Comparison of ENCODE assay signal across 9 mouse cellular contexts in the genomic region with DNA sequence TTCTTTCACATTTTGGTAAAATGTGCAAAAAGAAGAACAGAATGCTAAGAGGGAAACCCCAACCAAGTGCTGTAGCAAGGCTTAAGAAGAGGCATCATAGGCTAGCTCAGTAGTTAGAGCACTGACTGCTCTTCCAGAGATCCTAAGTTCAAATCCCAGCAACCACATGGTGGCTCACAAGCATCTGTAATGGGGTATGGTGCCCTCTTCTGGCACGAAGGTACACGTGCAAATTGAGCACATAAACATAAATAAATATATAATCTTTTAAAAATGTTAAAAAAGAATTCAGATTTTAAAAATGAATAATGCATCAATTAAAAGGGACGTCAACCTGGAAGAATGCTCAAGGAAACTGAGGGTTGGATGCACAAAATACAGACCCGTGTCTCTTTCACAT.
A peak's percentile ranks its signal among the peaks of the same experiment; 100 is the strongest.
DNase-seq lines count a peak whose midpoint lies in the region; ATAC-seq and TF ChIP-seq lines count a peak whose summit lies in the region.
"Had no signal": no experiment of that assay in that cellular context is flagged by ENCODE, and none has a peak within 500 bp of the region (broad histone marks: within the 10 kb centered on the region; RNA-seq: fewer than 3 reads in every experiment).

No protein-coding gene starts in this region.

- no peak for TF ChIP-seq EP300 in stomach, postnatal 0 days (optimal IDR thresholded peaks at IDR 0.05)

- H3K4me2 ChIP-seq in kidney, embryonic 15.5 days, result no peak overlapping the region
- no peak overlapping the region for H3K4me2 ChIP-seq in midbrain, postnatal 0 days (ENCODE audit: low read depth, low read length, poor library complexity, severe bottlenecking)
- H3K4me2 ChIP-seq in midbrain, embryonic 11.5 days, result no peak overlapping the region
- H3K4me2 ChIP-seq in stomach, postnatal 0 days (replicated peaks; ENCODE audit: low read depth), result no peak overlapping the region
- H3K4me2 ChIP-seq: heart, embryonic 15.5 days had no signal

- H3K9ac ChIP-seq in kidney, embryonic 15.5 days, result no peak overlapping the region
- H3K9ac ChIP-seq in midbrain, postnatal 0 days (replicated peaks; ENCODE audit: low read length, poor library complexity, severe bottlenecking), result no peak overlapping the region
- H3K9ac ChIP-seq in midbrain, embryonic 11.5 days (ENCODE audit: low read length), result no peak overlapping the region
- no peak overlapping the region for H3K9ac ChIP-seq in stomach, postnatal 0 days (ENCODE audit: low read length)
- H3K9ac ChIP-seq: heart, embryonic 15.5 days had no signal

- ATAC-seq in kidney, embryonic 15.5 days (replicated peaks; ENCODE audit: low FRiP score), result no peak
- ATAC-seq in midbrain, postnatal 0 days (ENCODE audit: low FRiP score), result no peak
- ATAC-seq in midbrain, embryonic 11.5 days (ENCODE audit: low FRiP score), result no peak
- ATAC-seq in stomach, postnatal 0 days (ENCODE audit: low FRiP score, low TSS enrichment), result no peak

- peaks cover 30% of the 10 kb centered on the region for H3K4me1 ChIP-seq in kidney, embryonic 15.5 days
- H3K4me1 ChIP-seq in midbrain, postnatal 0 days (ENCODE audit: insufficient read depth, low read length), result no peaks in the 10 kb centered on the region
- 0 out of 2 replicates have a peak, but pooled peaks cover 2% of the 10 kb centered on the region for H3K4me1 ChIP-seq in midbrain, embryonic 11.5 days (ENCODE audit: control insufficient read depth, insufficient read depth, low read length)
- H3K4me1 ChIP-seq in stomach, postnatal 0 days (replicated peaks; ENCODE audit: control insufficient read depth, insufficient read depth), result no peaks in the 10 kb centered on the region

- H3K27ac ChIP-seq in kidney, embryonic 15.5 days, result no peak overlapping the region
- no peak overlapping the region for H3K27ac ChIP-seq in midbrain, postnatal 0 days (ENCODE audit: low read depth, low read length)
- H3K27ac ChIP-seq in midbrain, embryonic 11.5 days (ENCODE audit: low read depth, low read length), result no peak overlapping the region
- no peak overlapping the region for H3K27ac ChIP-seq in stomach, postnatal 0 days (replicated peaks)
- H3K27ac ChIP-seq: heart, embryonic 15.5 days had no signal

- no peak overlapping the region for H3K4me3 ChIP-seq in kidney, embryonic 15.5 days (replicated peaks)
- no peak overlapping the region for H3K4me3 ChIP-seq in midbrain, postnatal 0 days (ENCODE audit: low read depth, low read length)
- H3K4me3 ChIP-seq in midbrain, embryonic 11.5 days (ENCODE audit: low read depth, low read length), result no peak overlapping the region
- H3K4me3 ChIP-seq in stomach, postnatal 0 days (ENCODE audit: low read depth, low read length), result no peak overlapping the region
- H3K4me3 ChIP-seq: heart, embryonic 15.5 days had no signal

- WGBS in kidney, embryonic 15.5 days, result 55% methylated on average over 4 of the region's 4 CpGs
- WGBS in midbrain, postnatal 0 days, result 50% methylated on average over 4 of the region's 4 CpGs
- WGBS in midbrain, embryonic 11.5 days, result 54% methylated on average over 4 of the region's 4 CpGs
- 64% methylated on average over 4 of the region's 4 CpGs for WGBS in stomach, postnatal 0 days

- DNase-seq in cerebellum, postnatal 10 days, result peak; percentile 58 to 60
- DNase-seq in cerebellum, adult 9-10 months, result no peak
- DNase-seq in kidney, postnatal 10 days, result peak; percentile 50
- peak; percentile 22 for DNase-seq in midbrain, postnatal 0 days (ENCODE audit: low spot score)
- DNase-seq in midbrain, embryonic 11.5 days (ENCODE audit: low spot score, missing footprints), result no peak
- DNase-seq in stomach, postnatal 0 days (ENCODE audit: low spot score), result no peak
- no peak for DNase-seq in thymus, postnatal 14 days

- no peaks in the 10 kb centered on the region for H3K9me3 ChIP-seq in kidney, embryonic 15.5 days (replicated peaks)
- no peaks in the 10 kb centered on the region for H3K9me3 ChIP-seq in midbrain, postnatal 0 days (ENCODE audit: low read length)
- H3K9me3 ChIP-seq in midbrain, embryonic 11.5 days (ENCODE audit: control insufficient read depth, low read length), result no peaks in the 10 kb centered on the region
- H3K9me3 ChIP-seq in stomach, postnatal 0 days (ENCODE audit: control insufficient read depth, low read length), result no peaks in the 10 kb centered on the region
- H3K9me3 ChIP-seq: heart, embryonic 15.5 days had no signal

- no peaks in the 10 kb centered on the region for H3K27me3 ChIP-seq in kidney, embryonic 15.5 days
- no peaks in the 10 kb centered on the region for H3K27me3 ChIP-seq in midbrain, postnatal 0 days (ENCODE audit: insufficient read depth, low read length)
- no peaks in the 10 kb centered on the region for H3K27me3 ChIP-seq in midbrain, embryonic 11.5 days (ENCODE audit: control insufficient read depth, insufficient read depth, low read length)
- no peaks in the 10 kb centered on the region for H3K27me3 ChIP-seq in stomach, postnatal 0 days (ENCODE audit: control insufficient read depth, insufficient read depth, low read length)
- H3K27me3 ChIP-seq: heart, embryonic 15.5 days had no signal

- no peaks in the 10 kb centered on the region for H3K36me3 ChIP-seq in kidney, embryonic 15.5 days
- H3K36me3 ChIP-seq in midbrain, postnatal 0 days (ENCODE audit: insufficient read depth, low read length), result no peaks in the 10 kb centered on the region
- no peaks in the 10 kb centered on the region for H3K36me3 ChIP-seq in midbrain, embryonic 11.5 days (ENCODE audit: control insufficient read depth, insufficient read depth, low read length)
- no peaks in the 10 kb centered on the region for H3K36me3 ChIP-seq in stomach, postnatal 0 days (ENCODE audit: control insufficient read depth, insufficient read depth, low read length)
- H3K36me3 ChIP-seq: heart, embryonic 15.5 days had no signal

- TF ChIP-seq CTCF in midbrain, postnatal 0 days (IDR thresholded peaks at IDR 0.05), result peak; percentile 78
- peak; percentile 71 for TF ChIP-seq CTCF in stomach, postnatal 0 days (IDR thresholded peaks at IDR 0.05; ENCODE audit: low read depth)

Comparison
In these comparisons a context has a peak if more than half of its experiments do, and no peak if none do; other contexts are left out.
1. DNase-seq: peak in cerebellum, postnatal 10 days (2 of 2), kidney, postnatal 10 days (single experiment) and midbrain, postnatal 0 days (single experiment); none in cerebellum, adult 9-10 months (single experiment), midbrain, embryonic 11.5 days (single experiment), stomach, postnatal 0 days (single experiment) and thymus, postnatal 14 days (single experiment).